5 mouse cellular contexts compared by ENCODE assay signal in genomic region chr11:101473686-101474085, GRCm38 (mm10). TPM values are rescaled to one million over a fixed set of nuclear protein-coding genes. Genes with fewer than 3 reads are reported as not detected.
A peak's percentile ranks its signal among the peaks of the same experiment; 100 is the strongest.
DNase-seq lines count a peak whose midpoint lies in the region; ATAC-seq and TF ChIP-seq lines count a peak whose summit lies in the region.
"Not testable (repeated sequence)": the region's sequence is repeated elsewhere in the genome, so short reads cannot be mapped to it uniquely, and the experiment has no call there.

No protein-coding gene starts in this region.

- ATAC-seq in granulocyte monocyte progenitor cell, adult 5-6 weeks (replicated peaks; ENCODE audit: poor library complexity, severe bottlenecking): 0 out of 2 replicates have a peak, but pooled peaks have one; percentile 27
- not testable (repeated sequence) for ATAC-seq in hindbrain, embryonic 11.5 days (ENCODE audit: low FRiP score); midbrain, embryonic 12.5 days (ENCODE audit: low FRiP score, low read depth)

- H3K4me2 ChIP-seq in hindbrain, embryonic 11.5 days (replicated peaks; ENCODE audit: low read depth, low read length); midbrain, embryonic 12.5 days (replicated peaks): not testable (repeated sequence)

- peak; percentile 36 for DNase-seq in A20 (ENCODE audit: low read depth, low spot score)
- not testable (repeated sequence) for DNase-seq in ES-E14 (ENCODE audit: low read depth, low spot score); hindbrain, embryonic 11.5 days (ENCODE audit: low spot score)

- WGBS in hindbrain, embryonic 11.5 days: 78% methylated on average over 1 of the region's 1 CpGs
- 88% methylated on average over 1 of the region's 1 CpGs for WGBS in midbrain, embryonic 12.5 days

- H3K4me3 ChIP-seq in ES-E14 (ENCODE audit: insufficient read depth in 1 of 2, low read depth in 1 of 2, low read length in 2 of 2, poor library complexity in 1 of 2, severe bottlenecking in 1 of 2); hindbrain, embryonic 11.5 days (ENCODE audit: low read depth, low read length); midbrain, embryonic 12.5 days: not testable (repeated sequence)

- H3K27ac ChIP-seq in ES-E14 (ENCODE audit: insufficient read depth, low read depth, low read length, poor library complexity, severe bottlenecking): not testable (repeated sequence)
- peak overlapping the region; percentile 51; the same call in 1 of the 2 replicates for H3K27ac ChIP-seq in hindbrain, embryonic 11.5 days (ENCODE audit: low read depth, low read length)
- H3K27ac ChIP-seq in midbrain, embryonic 12.5 days (replicated peaks): 0 out of 2 replicates have a peak overlapping the region, but pooled peaks have one; percentile 15

- H3K36me3 ChIP-seq in ES-E14 (ENCODE audit: control insufficient read depth, insufficient read depth, low read length, poor library complexity, severe bottlenecking); hindbrain, embryonic 11.5 days (ENCODE audit: control insufficient read depth, insufficient read depth, low read length): not testable (repeated sequence)
- peaks cover 12% of the 10 kb centered on the region for H3K36me3 ChIP-seq in midbrain, embryonic 12.5 days

- not testable (repeated sequence) for H3K27me3 ChIP-seq in hindbrain, embryonic 11.5 days (ENCODE audit: control insufficient read depth, insufficient read depth, low read length); midbrain, embryonic 12.5 days

- in situ Hi-C loops in ES-E14 (cut with MboI; ENCODE audit: low sequenced_read_pairs in 2 of 2, unreplicated experiment in 2 of 2): not testable (repeated sequence)

- H3K9me3 ChIP-seq in ES-E14 (ENCODE audit: control insufficient read depth, insufficient read depth, low read depth, low read length); hindbrain, embryonic 11.5 days (ENCODE audit: control insufficient read depth, low read length); midbrain, embryonic 12.5 days: not testable (repeated sequence)

- peaks cover 12 to 22% of the 10 kb centered on the region in 2 experiments for H3K4me1 ChIP-seq in ES-E14 (ENCODE audit: control insufficient read depth in 2 of 2, insufficient read depth in 2 of 2, low read length in 2 of 2, poor library complexity in 1 of 2)
- H3K4me1 ChIP-seq in hindbrain, embryonic 11.5 days (replicated peaks; ENCODE audit: control insufficient read depth, insufficient read depth, low read length): peaks cover 17% of the 10 kb centered on the region
- H3K4me1 ChIP-seq in midbrain, embryonic 12.5 days: peaks cover 41% of the 10 kb centered on the region

- H3K9ac ChIP-seq in ES-E14 (ENCODE audit: insufficient read depth, low read depth, low read length, poor library complexity, severe bottlenecking); hindbrain, embryonic 11.5 days (ENCODE audit: low read depth, low read length); midbrain, embryonic 12.5 days (replicated peaks): not testable (repeated sequence)

TF ChIP-seq in ES-E14, 5 proteins besides CTCF, POLR2A, EP300 and RAD21:
- TF ChIP-seq ZNF384 (IDR thresholded peaks at IDR 0.05; ENCODE audit: low read depth, low read length): peak; percentile 23; the same call in 1 of the 2 replicates
TF ChIP-seq in ES-E14: peak in this region for 1; not testable (repeated sequence) for 4.

RNA-seq across cellular contexts. Expression of gene Vat1, which starts 7.7 kb away (rescaled TPM):
- 41.9 and 57.5 TPM in 2 replicates for total RNA-seq in ES-E14 (2012; rRNA removed)
- total RNA-seq in granulocyte monocyte progenitor cell, adult 5-6 weeks (2014; fragmentation: Nextera tagmentation): 77.1 and 85.8 TPM in 2 replicates
- total RNA-seq in granulocyte monocyte progenitor cell, adult 5-6 weeks (2017): 56.3 and 66.2 TPM in 2 replicates
- polyA plus RNA-seq in hindbrain, embryonic 11.5 days (2014; fragmentation: Nextera tagmentation; extraction: Ambion mirVana): 74.5 and 89.4 TPM in 2 replicates
- 69.3 and 73.0 TPM in 2 replicates for polyA plus RNA-seq in midbrain, embryonic 12.5 days (2016; fragmentation: Nextera tagmentation; extraction: Ambion mirVana)

RNA-seq across cellular contexts. Expression of gene Rnd2, which starts 8.9 kb away (rescaled TPM):
- total RNA-seq in ES-E14 (2012; rRNA removed): 8.9 and 10.4 TPM in 2 replicates
- 1.4 and 3.0 TPM in 2 replicates for total RNA-seq in granulocyte monocyte progenitor cell, adult 5-6 weeks (2014; fragmentation: Nextera tagmentation)
- total RNA-seq in granulocyte monocyte progenitor cell, adult 5-6 weeks (2017): 0.52 and 2.2 TPM in 2 replicates
- polyA plus RNA-seq in hindbrain, embryonic 11.5 days (2014; fragmentation: Nextera tagmentation; extraction: Ambion mirVana): 88.0 and 127 TPM in 2 replicates
- polyA plus RNA-seq in midbrain, embryonic 12.5 days (2016; fragmentation: Nextera tagmentation; extraction: Ambion mirVana): 89.5 and 92.3 TPM in 2 replicates

RNA-seq across cellular contexts. Expression of gene Ifi35, which starts 25.5 kb away (rescaled TPM):
- total RNA-seq in ES-E14 (2012; rRNA removed): 5.0 and 9.1 TPM in 2 replicates
- 26.9 and 29.5 TPM in 2 replicates for total RNA-seq in granulocyte monocyte progenitor cell, adult 5-6 weeks (2014; fragmentation: Nextera tagmentation)
- 27.7 and 33.0 TPM in 2 replicates for total RNA-seq in granulocyte monocyte progenitor cell, adult 5-6 weeks (2017)
- 4.5 and 5.0 TPM in 2 replicates for polyA plus RNA-seq in hindbrain, embryonic 11.5 days (2014; fragmentation: Nextera tagmentation; extraction: Ambion mirVana)
- polyA plus RNA-seq in midbrain, embryonic 12.5 days (2016; fragmentation: Nextera tagmentation; extraction: Ambion mirVana): 3.0 and 3.9 TPM in 2 replicates

RNA-seq across cellular contexts. Expression of gene Rpl27, which starts 31.6 kb away (rescaled TPM):
- total RNA-seq in ES-E14 (2012; rRNA removed): 1,298 and 1,307 TPM in 2 replicates
- 1,057 and 1,193 TPM in 2 replicates for total RNA-seq in granulocyte monocyte progenitor cell, adult 5-6 weeks (2014; fragmentation: Nextera tagmentation)
- 795 and 2,552 TPM in 2 replicates for total RNA-seq in granulocyte monocyte progenitor cell, adult 5-6 weeks (2017)
- polyA plus RNA-seq in hindbrain, embryonic 11.5 days (2014; fragmentation: Nextera tagmentation; extraction: Ambion mirVana): 387 and 395 TPM in 2 replicates
- 310 and 319 TPM in 2 replicates for polyA plus RNA-seq in midbrain, embryonic 12.5 days (2016; fragmentation: Nextera tagmentation; extraction: Ambion mirVana)

RNA-seq across cellular contexts. Expression of gene Ptges3l, which starts 48.6 kb away (rescaled TPM):
- 3.2 and 3.4 TPM in 2 replicates for total RNA-seq in ES-E14 (2012; rRNA removed)
- 0.49 and 2.7 TPM in 2 replicates for total RNA-seq in granulocyte monocyte progenitor cell, adult 5-6 weeks (2014; fragmentation: Nextera tagmentation)
- total RNA-seq in granulocyte monocyte progenitor cell, adult 5-6 weeks (2017): 0.52 and 9.1 TPM in 2 replicates
- 3.1 and 3.5 TPM in 2 replicates for polyA plus RNA-seq in hindbrain, embryonic 11.5 days (2014; fragmentation: Nextera tagmentation; extraction: Ambion mirVana)
- 2.3 and 3.1 TPM in 2 replicates for polyA plus RNA-seq in midbrain, embryonic 12.5 days (2016; fragmentation: Nextera tagmentation; extraction: Ambion mirVana)
